Mouse (Mus musculus) testis, postnatal 14 days (tissue): ENCODE measurements at regions not wholly inside any gene's neighbourhood (a gene's known extent, or its start where the extent isn't known, plus 50 kb on each side); places are given as distances from the start of the nearest gene placed in this dataset.

ENCODE experiments used
- DNase-seq: peaks from one replicate; pipeline ENCODE4 v3.0.0; 2021; ENCODE audit warnings: low spot score

DNA sequence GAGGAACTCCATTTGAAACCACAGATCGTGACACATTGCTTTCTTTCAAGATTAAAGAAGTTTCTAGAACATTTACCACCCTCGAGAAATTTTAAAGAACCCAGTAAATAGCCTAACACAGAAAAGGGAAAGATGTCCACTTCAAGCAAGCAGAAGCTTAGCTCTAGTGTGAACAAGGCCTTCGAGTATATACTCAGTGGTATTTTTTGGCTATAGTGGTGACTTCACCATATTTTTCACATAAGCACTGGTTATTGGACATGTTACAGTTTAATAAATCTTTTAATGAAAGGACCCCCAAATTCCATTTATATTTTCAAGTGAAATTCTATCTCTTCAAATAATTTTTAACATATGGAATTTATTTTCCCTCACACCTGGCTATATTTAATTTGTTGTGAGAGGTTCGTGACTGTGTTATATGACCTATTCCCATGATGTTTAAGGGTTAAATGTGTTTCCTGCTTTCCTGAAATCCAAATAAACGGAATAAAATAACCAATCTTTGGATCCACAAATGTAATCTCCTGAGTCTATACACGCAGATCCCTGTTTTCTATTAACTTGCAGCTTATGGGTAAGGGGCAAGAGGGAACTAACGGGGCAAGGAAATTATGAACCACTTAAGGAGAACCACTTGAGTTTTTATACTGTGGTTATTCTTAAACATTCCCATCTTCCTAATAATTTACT is 60.6 kb upstream of the Tas2r134 start:
- no peak for DNase-seq

DNA sequence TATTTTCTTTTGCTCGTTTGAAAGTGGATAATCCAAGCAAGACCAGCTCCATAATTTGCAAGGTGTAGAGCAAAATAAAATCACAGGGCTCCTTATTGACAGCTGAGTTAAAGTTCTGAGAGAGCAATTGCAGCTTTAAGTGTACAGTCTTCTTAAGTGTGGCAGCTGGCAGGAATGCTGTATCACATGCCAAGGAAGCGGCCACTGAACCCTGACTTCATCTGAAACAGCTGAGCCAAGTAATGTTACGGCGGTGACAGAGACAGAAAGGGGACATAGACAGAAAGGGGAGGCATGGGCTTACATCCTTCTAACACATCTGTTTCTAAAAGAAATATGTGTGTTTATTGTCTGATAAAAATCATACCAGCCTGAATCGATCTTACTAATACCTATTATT is 63.4 kb upstream of the Tas2r134 start:
- no peak for DNase-seq

DNA sequence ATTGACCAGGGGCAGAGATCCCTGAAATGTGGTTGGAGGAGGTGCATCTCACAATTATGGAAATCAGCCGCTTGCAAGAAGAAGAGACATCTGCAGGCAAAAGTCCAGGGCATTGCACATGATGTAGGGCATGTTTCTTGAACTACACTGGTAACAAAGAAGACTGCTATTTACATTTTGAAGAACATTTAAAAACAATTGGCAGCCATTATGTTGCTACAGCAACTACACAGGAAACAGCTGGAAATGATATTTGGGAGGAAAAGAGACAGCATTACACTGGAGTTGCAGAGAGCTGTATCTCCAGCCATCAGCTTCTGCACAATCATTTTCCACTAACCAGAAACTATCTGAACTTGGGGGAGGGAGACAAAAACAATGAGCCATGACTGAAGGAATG is 64.1 kb upstream of the Tas2r134 start:
- DNase-seq = no peak

DNA sequence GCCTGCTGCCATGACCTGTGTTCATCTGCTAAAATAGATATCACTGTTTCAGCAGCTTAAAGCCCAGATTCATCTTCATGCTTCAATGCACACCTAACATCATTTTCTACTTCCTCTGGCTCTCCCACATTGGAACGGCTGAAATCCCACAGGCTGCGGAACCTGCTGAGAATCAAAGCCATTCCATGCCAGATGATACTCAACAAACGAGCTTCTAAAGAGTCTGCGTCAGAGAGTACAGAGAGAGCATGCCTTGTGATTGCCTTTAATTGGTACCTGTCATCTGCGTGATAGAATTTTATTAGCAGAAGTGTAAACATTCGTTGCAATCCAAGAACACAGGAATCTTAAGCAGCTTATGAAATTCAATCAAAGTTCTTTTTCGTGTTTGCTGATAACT is 76.4 kb upstream of the Tas2r134 start:
- no peak for DNase-seq

DNA sequence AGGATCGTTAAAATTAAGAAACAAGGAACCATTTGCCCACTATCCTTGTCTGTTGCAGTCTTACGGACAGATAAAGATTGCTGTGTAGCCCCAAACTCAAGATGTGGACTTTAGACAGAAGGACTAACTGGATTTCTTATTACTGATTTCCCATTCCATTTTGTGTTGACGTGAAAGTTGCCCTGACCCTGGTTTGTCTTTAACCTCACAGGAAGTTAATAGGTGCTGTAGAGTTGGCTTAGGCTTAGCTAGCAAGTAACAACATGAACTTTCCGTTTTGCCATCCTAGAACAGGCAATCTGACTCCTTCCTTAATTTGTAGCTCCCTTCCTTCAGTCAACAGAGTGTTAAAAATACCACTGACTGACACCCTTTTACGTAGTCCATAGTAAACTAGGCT is 78.2 kb upstream of the Tas2r134 start:
- DNase-seq = no peak

DNA sequence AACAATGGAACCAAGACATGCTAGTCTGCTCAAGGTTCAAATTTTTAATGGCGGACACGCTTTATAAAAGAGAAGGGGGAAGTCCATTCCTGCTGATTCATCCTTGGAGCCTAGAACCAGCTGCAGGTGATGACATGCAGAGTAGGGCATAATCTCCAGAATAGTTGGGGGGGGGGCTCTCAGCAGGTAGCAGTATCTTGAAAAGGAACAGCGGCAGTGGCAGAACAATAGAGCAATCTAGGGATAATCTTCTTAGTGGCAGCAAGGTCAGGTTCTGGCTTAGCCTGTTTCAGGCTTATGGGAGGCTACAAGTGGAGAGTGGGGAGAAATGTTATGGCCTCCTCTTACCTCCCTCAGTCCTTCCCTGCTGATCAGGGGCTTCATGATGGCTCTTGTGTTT is 81.1 kb upstream of the Tas2r134 start:
- DNase-seq = no peak

DNA sequence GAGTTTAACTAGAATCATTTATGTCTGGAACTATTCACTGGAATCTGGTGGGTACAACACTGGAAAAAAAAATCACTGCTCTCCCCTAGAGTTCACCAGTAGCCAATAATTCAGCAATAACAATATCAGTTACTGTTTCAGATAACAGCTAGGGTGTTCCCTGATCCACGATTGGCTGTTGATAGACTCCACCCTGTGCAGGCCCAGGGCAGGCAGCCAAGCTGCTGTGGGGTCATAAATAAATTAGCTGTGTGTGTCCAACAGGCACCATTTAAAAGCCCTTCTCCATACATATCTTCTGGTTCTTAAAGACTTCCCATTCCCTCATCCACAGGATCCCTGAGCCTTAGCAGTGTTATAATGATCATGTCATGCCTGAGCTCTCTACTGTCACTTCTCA is 83.4 kb upstream of the Tas2r134 start:
- DNase-seq = no peak

DNA sequence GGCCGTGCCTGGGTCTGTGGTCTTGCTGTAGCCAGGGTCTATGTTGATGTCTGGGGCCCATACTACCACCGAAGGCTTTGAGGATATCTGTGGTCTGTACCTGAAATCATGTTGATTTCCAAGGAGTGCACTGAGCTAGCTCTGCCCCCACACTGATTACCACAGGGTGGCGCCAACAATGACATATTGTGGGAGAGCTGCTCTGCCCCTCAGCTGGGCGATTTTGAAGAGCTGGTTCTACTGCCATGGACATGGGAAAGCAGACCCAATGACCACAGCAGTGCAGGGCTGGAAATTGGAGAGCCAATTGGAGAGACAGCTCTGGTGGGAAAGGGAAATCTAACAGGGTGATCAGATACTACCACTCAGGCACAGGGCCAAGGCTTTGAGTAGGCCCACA is 85.0 kb upstream of the Tas2r134 start:
- DNase-seq = no peak

DNA sequence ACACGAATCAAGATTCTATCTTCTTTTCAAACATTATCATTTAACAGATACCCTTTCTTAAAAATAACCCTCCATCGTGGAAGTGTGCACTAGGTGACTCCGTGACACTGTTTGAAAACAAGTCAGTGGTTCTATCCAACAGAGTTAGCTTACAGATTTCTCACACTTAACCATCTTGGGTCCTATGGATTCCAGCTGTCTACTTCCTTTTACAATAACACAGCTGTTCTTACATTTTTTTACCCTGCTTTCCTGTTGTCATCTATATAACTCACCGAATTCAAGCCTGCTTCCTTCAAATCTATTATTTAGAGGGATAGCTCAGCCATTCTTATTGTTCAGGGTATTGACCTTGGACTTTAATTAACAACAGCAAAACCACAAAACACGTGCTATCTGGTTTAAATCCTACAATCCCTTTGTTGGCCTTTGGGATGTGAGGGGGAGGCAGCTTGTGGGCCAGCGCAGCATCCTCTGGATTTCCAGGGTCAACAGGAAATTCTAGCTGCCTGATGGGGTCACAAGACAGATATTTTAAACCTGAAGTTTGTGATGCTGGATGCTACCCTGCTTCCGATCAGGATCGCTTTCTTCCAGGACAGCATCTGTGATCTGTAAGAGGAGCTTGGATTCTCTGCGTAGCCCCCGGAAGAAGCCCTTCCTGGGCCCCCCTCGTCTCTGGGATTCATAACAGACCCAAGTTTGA is 94.4 kb upstream of the Tas2r134 start:
- DNase-seq = no peak

DNA sequence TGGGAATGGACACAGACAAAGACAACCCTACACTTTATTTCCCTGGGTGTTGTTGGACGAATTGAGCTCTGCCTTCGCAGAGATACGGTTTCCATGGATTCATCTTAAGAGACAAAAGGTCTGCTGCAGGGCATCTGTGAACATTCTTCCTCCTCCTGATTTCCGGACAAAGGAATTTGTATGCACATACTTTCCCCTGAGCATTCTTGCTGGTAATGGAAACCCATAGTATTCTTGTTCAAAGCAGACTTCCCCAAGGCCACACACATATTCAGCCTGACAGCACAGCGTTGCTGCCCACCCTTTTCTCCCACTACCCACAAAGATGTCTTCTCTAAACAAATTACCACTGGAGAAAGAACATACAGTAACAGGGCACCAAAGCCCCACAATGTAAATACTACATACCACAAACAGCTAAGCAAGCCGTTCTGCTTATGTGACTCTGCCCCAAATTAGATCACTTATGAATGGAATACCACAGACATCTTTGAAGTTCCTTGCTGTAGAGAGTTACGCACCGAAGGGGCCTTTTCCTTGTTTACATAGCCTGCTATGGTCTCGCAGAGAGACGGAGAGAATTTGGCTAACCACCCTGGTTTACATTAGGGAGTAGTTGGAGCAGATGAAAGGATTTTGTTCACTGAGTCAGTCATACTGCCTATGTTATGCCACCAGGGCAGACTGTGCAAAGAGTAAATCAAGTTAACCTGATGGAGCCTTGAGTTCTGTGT is 96.0 kb upstream of the Tas2r134 start:
- DNase-seq = no peak

DNA sequence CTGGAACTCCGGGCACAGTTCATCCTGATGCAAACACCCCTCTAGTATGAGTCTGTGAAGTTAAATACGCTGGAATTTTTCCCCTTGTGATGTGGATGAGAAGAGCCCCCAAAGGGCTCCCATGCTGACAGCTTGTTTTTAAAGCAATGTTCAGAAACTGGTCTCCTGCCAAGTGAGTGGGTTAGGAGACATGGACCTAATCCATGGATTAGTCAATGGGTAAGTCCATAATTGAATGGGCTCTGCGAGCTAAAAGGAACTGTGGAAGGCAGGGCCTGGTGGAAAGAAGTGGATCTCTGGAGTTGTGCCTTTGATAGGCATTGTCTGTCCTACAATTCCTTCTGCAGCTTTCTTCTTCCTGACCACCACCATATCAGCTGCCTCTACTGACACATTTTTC is 104.5 kb upstream of the Tas2r134 start:
- no peak for DNase-seq

DNA sequence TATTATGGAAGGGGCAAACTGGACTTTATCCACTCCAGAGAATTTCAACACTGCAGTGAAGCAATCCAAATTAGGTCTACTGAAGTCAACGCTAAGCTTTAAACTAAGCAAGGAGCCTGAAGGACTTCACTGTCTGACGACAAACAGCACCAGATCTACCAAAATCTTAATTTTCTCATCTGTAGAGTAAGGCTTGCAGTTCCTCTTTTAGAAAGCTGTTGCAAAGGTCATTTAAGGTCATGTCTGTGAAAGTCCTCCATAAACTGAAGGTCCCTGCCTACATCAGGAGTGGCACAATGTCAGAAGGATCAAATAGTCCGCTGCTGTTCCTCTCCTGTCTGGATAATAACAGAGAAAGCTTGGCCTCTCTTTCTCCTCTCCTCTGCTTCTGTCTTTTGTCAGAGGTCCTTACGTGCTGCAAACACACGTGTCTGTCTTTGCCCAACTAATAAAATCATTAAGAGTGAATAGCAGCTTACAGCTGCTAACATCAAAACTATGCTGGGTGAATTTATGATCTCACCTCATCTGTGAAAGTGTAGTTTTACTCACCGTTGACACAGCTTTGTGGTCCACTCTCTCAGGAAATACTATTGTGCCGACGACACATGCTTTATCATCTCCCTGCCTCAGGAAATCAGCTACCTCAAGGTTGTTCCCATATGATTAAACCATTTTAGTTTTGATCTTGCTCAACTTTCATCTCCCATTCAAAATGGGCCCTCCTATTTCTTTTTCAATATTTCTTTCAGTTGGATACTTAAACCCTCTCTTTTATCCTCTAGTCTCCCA is 117.9 kb upstream of the Tas2r134 start:
- no peak for DNase-seq

DNA sequence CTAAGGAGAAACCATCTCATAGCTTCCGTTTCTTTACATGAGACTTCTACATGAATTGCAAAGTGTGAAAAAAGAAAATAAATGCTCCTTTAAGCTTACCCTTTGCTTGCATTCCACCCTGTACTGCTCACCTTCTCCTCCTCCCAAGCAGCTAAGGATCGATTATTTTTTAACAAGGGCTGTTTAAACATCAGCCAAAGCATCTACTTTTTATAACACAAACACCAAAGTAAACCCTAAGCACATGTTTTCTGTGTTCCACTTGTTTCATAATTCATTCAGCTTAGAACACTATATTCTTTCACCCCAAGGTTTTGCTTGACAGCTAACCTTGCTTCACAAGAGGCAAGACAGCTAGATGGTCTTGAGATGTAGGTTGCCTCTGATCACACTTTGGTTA is 129.4 kb upstream of the Tas2r134 start:
- DNase-seq = no peak

DNA sequence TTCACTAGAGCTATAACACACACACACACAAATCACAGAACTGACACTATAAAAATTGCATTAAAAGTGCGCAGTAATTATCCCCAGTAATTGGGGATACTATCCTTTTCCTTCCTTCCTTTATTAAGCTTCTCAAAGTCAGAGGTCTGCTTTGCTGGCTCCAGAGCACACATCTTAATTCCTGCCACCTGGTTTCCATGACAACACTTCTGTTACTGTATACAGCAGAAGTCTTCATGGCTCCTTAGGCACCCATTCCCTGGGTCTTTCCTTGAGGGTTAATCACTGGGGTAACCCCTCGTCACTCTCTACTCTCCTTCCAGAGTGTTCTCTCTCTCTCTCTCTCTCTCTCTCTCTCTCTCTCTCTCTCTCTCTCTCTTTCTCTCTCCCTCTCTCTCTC is 153.6 kb upstream of the Tas2r134 start:
- DNase-seq = no peak

DNA sequence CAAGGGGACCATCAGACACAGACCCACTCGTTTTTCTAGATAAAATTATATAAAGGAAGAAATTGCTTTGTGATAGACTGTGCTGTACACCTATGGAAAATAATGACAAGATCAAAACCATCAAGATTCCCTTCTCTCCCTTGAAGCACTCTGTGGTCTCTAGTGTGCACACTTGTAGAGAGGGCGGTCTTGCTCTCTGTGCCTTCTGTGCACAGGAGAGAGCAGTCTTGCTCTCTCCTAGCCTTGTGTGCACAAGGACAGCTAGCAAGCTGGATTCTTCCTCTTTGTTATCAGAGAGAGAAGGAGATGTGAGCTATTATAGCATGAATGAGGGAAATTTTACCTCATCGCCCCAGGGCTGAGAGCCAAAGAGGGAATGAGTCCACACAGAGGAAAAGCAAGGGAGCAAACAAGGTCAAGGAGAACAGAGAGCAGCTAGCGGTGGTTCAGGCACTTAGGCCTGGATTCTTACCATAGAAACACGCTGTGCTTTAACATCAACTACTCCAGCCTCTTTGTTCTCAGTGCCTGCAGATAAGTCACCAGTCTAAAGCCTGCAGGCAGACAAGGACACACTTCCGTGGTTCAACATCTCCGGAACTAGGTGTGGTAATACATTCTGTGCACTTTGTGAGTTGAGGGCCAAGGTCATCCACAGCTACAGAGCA is 160.2 kb upstream of the Tas2r134 start:
- peak; percentile 29 for DNase-seq

DNA sequence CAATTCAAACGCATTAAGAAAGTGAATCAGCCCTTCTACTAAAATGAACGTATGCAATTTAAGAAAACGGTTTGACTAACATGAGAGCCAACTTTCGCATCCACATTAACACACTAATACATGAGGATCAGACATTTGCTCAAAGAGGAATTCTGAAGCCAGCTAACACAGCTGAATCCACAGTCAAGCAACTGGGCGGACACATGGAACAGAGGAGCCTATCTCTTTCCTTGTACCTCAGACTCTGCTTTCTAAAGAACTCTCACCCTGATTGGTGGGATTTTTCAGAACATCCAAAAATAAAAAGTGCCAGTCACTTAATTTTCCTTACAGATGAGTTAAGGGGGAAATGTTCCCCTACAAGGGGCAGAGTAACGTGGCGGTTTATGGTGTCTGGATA is 161.3 kb upstream of the Tas2r134 start:
- DNase-seq = no peak

DNA sequence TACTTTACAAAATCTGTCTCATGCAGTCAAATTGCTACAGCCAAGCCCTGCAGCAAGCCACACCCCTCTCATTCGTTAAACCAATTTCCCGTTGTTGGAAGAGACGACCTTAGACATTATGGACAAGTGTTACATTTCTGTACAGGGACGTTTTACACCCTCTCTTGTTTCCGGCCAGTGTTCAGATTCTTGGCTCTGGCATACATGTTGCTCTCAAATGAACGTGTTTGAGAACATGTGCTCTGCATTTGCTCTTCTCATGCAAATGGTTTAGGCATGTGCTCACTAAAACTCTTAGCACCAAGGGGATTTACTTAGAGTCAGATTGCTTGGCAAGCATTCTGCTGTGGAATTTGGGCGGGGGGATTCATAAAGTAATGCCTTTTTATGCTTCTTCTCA is 161.7 kb upstream of the Tas2r134 start:
- DNase-seq = no peak

DNA sequence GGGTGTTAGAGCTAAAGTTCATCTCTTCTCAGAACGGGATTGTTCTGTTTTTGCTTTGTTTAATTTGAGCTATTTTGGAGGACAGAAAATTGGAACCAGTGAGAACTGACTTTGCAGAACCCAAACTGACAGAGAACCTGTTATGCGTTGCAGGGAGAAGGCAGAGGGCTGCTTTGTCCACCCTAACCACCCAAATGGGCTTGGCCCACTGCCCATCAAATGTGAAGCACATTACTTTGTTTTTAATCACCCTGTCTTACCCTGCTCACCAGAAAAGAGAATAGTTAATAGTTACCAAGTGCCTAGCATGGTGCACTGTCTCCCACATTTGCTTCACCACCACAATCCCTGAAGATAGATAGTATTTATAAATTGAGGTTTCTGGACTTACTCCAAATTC is 163.0 kb upstream of the Tas2r134 start:
- DNase-seq = no peak

DNA sequence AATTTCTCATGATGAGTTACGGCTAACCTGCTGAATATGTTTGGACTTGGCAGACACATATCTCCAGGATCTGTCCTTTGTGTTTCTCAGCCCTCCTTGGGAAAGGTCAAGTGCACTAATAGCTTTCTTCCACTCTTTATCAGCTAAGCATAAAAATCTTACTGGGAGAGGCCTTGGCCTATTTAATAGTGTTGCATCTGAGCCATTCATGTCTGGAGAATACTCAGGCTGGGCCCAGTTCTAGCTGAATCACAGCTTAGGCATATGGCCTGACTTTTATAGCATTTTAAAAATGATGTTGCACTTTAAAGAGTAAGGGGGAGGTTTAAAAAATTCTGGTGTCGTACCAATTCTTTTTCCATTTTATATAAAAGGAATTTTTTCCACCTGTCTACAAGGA is 166.4 kb upstream of the Tas2r134 start:
- DNase-seq = no peak

DNA sequence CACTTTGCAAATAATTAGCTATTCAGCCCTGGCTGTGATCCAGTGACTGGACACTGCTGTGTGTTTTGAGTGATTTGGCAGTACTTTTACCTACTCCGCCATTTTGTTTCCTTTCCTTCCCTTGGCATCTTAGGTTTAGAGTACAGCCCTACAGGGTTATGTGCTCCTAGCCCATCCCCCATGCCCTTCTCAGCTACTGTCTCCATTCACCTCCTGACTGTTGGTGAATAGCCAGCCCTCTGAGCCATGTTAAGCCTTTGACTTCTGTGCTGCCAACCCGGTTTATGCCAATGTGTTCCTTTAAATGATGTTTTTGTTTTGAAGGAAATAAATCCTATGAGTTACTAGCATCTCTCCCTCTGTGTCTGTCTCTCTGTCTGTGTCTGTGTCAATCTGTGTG is 167.8 kb upstream of the Tas2r134 start:
- no peak for DNase-seq

DNA sequence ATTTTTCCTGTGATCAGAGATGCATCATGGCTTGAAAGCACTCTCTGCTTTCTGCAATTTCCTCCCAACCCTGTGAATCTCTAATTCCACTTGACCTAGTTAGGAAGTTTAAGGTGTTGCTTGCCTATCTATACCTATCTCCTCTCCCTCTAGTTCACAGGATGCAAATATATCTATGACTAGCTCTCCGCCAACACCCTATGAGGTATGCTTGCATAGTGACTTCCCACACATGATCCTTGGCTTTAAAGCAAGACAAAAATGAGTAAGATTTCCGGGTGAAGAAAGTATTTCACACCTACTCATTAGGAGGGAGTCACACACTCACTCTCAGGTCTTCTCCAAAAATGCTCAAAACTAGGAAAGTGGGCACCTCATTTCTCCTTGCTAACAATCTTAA is 169.6 kb upstream of the Tas2r134 start:
- DNase-seq = no peak

DNA sequence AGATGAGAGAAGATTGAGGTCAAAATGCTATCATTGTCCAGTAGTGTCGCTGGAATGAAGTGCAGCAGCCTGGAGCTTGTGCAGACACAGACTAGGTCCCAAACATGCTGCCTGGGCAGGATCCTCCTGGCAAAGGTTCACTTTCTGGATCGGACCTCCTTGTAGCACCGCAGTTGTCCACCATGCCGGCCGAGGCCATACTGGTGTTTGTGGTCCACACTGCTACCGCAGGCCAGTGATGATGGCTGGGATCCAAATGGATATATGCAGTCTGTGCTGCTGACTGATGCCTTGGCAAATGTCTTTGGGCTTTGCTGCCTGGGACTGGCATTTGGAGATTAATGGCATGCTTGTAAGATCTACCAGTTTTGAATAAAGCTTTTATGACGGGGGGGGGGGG is 174.5 kb upstream of the Tas2r134 start:
- no peak for DNase-seq
